Mouse (Mus musculus) hindbrain, embryonic 12.5 days (tissue): ENCODE measurements around the gene Bmp6. TPM values are rescaled to one million over a fixed set of nuclear protein-coding genes. Genes with fewer than 3 reads are reported as not detected.

Experiments
- ATAC-seq: fragments of 200-750 bp; cut with Nextera tagmentation; 2 replicates; pipeline ENCODE4 v1.8.0; 2017; ENCODE audit warnings: moderate TSS enrichment; ENCODE audit not compliant: low FRiP score
- H3K27ac ChIP-seq: fragments of 300-500 bp; sonication (generic); 2 replicates; pipeline ENCODE4 v1.5.1; 2016; ENCODE audit warnings: mild to moderate bottlenecking
- H3K27me3 ChIP-seq: fragments of 300-500 bp; sonication (generic); 2 replicates; pipeline ENCODE4 v1.6.1; 2016; ENCODE audit warnings: mild to moderate bottlenecking
- H3K36me3 ChIP-seq: fragments of 300-500 bp; sonication (generic); 2 replicates; pipeline ENCODE4 v1.6.1; 2016; ENCODE audit warnings: mild to moderate bottlenecking
- H3K4me1 ChIP-seq: fragments of 300-500 bp; sonication (generic); 2 replicates; pipeline ENCODE4 v1.6.1; 2016
- H3K4me2 ChIP-seq: fragments of 300-500 bp; sonication (generic); replicated peaks from 2 replicates; pipeline ENCODE4 v1.6.1; 2016; ENCODE audit warnings: mild to moderate bottlenecking
- H3K4me3 ChIP-seq: fragments of 300-500 bp; sonication (generic); 2 replicates; pipeline ENCODE4 v1.5.1; 2016; ENCODE audit warnings: mild to moderate bottlenecking
- H3K9ac ChIP-seq: fragments of 300-500 bp; sonication (generic); 2 replicates; pipeline ENCODE4 v1.6.1; 2016; ENCODE audit warnings: mild to moderate bottlenecking, moderate library complexity
- H3K9me3 ChIP-seq: fragments of 300-500 bp; sonication (generic); replicated peaks from 2 replicates; pipeline ENCODE4 v1.6.1; 2016; ENCODE audit warnings: mild to moderate bottlenecking
- WGBS: fragments of 180-500 bp; shearing (Covaris S2); methylation state at CpG from one replicate; pipeline ENCODE4 v1.1.7; 2016; 5-methylcytosine and 5-hydroxymethylcytosine counted together
- polyA plus RNA-seq: library from polyadenylated mRNA; unstranded; fragments of >200 nt; fragmentation: Nextera tagmentation; extraction: Ambion mirVana; gene quantifications from 2 replicates; pipeline ENCODE4 v1.2.1, GENCODE M21; 2016

Gene Bmp6
- polyA plus RNA-seq, 1 experiment from 2014 or later, result 4.6 TPM

DNA sequence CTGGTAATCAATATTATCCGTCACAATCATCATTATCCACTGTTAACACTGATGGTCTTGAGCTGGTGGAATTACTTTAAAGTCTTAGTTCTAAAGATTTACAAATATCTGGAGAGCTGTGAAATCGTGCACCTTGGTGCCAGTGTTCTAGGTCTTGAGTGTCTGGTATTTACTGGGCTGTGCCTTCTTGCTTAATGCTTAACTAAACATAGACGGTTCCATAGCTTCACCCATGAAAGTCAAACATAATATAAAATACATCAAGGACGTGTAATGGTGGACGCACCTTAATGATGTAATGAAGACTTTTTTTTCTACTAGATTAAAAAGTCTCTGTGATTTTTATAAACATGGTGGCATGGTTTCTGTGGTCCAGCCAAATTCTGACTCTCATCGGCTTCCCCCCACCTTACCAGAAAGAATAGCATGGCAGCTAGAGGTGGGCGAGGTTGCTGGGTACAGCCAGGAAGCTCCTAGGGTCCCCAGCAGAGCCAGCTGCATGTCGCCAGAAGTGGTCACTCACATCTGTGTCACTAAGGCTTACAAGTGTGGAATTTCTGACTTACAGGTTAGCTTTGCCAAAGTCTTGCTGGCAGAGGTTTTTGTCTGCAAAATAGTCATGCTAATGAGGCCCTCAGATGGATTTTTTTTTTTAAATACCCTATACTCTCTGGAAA is 200.0 kb downstream of the Bmp6 start:
- no peaks in the 10 kb centered on the region for H3K27me3 ChIP-seq
- 87% methylated on average over 8 of the region's 8 CpGs for WGBS

DNA sequence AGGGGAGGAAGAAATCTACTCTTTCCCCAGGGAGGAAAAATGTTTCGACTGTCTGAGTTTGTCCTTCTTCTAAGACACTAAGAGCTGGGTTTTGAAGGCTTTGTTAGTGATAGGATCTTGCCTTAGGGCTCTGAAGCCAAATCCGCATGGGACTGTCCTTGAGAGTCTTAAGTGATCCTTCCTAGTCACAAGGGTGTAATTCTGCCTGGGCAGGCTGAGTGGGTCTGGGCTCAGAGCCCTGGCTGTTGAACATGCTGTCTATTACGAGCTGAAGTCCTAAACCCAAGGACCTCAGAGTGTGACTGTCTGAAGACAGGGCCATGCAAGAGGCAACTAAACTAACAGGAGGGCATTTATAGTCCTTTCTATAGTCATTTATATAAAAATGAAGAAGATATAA is 200.6 kb downstream of the Bmp6 start:
- H3K9me3 ChIP-seq, result no peaks in the 10 kb centered on the region
- H3K4me3 ChIP-seq, result no peak overlapping the region
- no peak overlapping the region for H3K27ac ChIP-seq
- no peak overlapping the region for H3K9ac ChIP-seq
- WGBS, result 76% methylated on average over 3 of the region's 3 CpGs
- no peak overlapping the region for H3K4me2 ChIP-seq
- no peaks in the 10 kb centered on the region for H3K36me3 ChIP-seq
- H3K27me3 ChIP-seq, result no peaks in the 10 kb centered on the region
- no peaks in the 10 kb centered on the region for H3K4me1 ChIP-seq
- ATAC-seq, result no peak

More for the DNA sequence above, 200.0 kb downstream of the Bmp6 start:
- Histone ChIP-seq H3K4me3 (no peak overlapping the region), H3K9ac (no peak overlapping the region), H3K9me3 (no peaks in the 10 kb centered on the region), H3K36me3 (no peaks in the 10 kb centered on the region), H3K4me2 (no peak overlapping the region), H3K4me1 (no peaks in the 10 kb centered on the region), H3K27ac (no peak overlapping the region)
- no peak for ATAC-seq

DNA sequence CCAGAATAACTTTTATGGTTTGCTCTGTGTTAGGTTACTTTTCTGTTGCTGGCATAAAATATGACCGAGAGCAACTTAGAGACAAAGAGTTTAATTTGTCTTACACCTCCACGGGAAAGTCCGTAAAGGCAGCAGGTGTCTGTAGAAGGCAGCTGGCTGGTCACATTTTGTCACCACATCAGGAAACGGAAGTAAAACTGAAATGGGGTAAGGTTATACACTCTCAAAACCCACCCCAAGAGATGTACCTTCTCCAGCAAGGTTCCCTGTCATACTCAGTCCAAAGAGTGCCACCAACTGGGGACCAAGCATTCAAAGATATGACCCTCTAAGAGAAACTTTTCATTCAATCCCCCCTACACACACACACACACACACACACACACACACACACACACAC is 201.8 kb downstream of the Bmp6 start:
- Histone ChIP-seq H3K9me3 (no peaks in the 10 kb centered on the region), H3K36me3 (no peaks in the 10 kb centered on the region), H3K27me3 (no peaks in the 10 kb centered on the region), H3K4me3 (no peak overlapping the region), H3K4me2 (no peak overlapping the region), H3K9ac (no peak overlapping the region), H3K27ac (no peak overlapping the region), H3K4me1 (no peaks in the 10 kb centered on the region)
- 87% methylated on average over 4 of the region's 4 CpGs for WGBS
- ATAC-seq, result no peak

DNA sequence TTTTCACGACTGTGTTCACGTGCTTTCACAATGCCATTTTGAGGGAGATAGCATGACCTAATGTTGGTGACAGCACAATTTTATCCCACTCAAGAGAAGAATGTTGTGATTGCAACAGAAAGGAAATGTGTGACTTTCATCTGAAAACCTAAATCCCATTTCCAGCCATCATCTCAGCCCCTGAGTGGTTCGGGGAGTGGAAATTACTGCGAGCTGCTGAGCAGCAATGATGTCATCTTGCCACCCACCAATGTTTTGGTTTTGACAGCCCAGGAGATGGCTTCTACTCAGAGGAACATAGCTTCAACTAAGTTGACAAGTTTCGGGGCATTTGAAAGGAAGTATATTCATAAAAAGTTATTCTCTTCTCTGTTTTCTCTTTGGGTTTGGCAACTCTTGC is 202.8 kb downstream of the Bmp6 start:
- Histone ChIP-seq H3K4me2 (no peak overlapping the region), H3K9me3 (no peaks in the 10 kb centered on the region), H3K4me3 (no peak overlapping the region), H3K9ac (no peak overlapping the region), H3K27me3 (no peaks in the 10 kb centered on the region), H3K27ac (no peak overlapping the region), H3K4me1 (no peaks in the 10 kb centered on the region), H3K36me3 (no peaks in the 10 kb centered on the region)
- ATAC-seq, result no peak
- WGBS, result 94% methylated on average over 5 of the region's 5 CpGs

DNA sequence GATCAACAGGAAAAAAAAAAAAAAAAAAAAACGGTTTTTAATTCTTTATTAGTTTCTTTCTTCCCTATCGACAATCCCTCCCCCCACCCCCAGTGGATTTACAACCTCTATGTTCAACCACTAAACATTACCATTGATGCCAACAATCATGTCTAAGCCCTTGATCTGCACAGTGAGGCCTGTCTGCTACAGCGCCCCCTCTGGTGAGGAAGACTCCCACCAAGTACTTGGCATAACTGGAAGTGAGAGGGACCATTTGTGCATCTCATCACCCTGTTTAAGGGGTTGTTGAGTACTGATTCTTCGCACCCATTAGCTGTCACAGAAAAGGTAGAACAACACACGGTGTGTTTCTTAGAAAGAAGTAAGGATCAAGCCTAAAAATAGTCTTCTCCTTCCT is 203.8 kb downstream of the Bmp6 start:
- Histone ChIP-seq H3K27me3 (no peaks in the 10 kb centered on the region), H3K9ac (no peak overlapping the region), H3K36me3 (no peaks in the 10 kb centered on the region), H3K4me2 (no peak overlapping the region), H3K4me1 (no peaks in the 10 kb centered on the region), H3K27ac (no peak overlapping the region), H3K9me3 (no peaks in the 10 kb centered on the region), H3K4me3 (no peak overlapping the region)
- no peak for ATAC-seq
- WGBS, result 79% methylated on average over 5 of the region's 5 CpGs

Other genes starting within 250 kb of the Bmp6 start
- gene Dsp, start 193.8 kb upstream of the Bmp6 start, polyA plus RNA-seq, result 1.4 and 1.5 TPM in 2 replicates
- 36.9 and 37.3 TPM in 2 replicates for gene Snrnp48, start 140.2 kb upstream of the Bmp6 start, polyA plus RNA-seq
- gene Txndc5, start 183.7 kb downstream of the Bmp6 start, polyA plus RNA-seq, result 155 and 156 TPM in 2 replicates